Mouse (Mus musculus) Muller cell, postnatal 12 days (primary cell): Measurements from ENCODE around the gene Cct8.

Experiments used
- DNase-seq: peaks from one replicate; pipeline ENCODE4 v3.0.0-alpha.2; 2015; ENCODE audit errors: inconsistent ontology term

Cct8 gene

DNA sequence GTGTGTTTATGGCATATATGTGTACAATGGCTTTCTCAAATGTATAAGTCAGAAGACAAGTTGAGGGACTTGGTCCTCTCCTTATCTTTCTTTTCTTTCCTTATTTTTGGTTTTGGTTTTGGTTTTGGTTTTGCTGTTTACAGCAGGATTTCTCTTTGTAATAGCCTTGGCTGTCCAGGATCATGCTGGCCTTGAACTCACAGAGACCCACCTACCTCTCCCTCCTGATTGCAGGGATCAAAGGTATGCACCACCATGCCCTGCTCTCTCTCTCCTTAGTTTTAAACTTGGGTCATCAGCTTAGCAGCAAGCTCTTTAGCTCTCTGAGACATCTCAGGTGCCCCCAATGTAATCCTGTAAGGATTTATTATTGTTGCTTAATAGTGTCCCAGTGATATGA is 50.6 kb downstream of the Cct8 start:
- no peak for DNase-seq

DNA sequence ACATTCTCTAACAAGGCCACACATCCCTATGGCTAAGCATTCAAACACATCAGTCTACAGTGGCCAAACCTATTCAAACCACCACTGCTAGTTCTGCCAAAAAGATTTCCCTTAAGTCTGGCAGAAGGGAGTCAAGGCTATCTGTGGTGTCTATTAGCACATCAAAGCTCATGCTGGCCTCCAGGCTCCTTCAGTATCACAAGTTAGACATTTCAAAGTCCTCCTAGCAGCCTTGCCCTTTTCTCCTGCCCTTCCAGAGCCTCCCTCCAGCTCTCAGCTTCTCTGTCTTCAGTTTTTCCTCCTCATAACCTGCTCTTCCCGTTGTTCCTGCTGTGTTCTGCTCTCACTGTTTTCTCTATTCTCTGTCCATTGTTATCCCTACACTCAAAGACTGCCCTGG is 51.6 kb downstream of the Cct8 start:
- DNase-seq: no peak

DNA sequence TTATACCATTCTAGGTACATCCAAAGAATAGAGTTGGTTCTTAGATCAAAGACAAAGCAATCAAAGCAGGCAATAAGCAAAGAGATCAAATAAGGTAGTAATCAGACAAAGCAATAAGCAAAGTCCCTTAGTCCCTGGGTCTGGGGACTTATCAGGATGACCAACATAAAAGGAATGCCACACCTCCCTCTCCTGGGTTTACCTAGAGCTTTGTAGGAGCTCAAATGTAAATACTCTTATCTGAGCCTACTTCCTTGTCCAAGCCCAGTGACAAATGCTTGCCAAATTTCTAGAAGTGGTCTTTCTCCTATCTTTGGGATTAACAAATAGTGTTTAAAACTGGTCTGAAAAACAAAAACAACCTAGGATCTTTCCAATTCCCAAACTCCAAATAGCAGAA is 52.4 kb downstream of the Cct8 start:
- no peak for DNase-seq

DNA sequence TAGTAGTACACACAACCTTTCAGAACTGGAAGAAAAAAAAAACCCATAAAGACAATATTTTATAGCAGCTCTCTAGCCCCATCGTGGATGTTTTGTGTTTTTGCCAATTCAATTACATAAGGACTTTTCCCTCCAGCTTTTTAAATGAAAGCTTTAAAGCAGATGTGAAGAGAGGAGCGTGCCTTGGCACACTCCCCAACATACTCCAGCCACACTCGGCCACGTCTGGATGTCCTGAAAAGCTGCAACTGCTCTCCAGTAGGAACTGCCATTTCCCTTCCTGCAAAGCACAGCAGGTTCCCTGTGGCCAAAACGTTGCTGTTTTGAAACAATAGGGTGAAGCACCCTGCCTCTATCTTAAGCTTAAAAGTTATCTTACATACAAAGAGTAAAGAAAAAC is 53.4 kb downstream of the Cct8 start:
- DNase-seq: no peak

DNA sequence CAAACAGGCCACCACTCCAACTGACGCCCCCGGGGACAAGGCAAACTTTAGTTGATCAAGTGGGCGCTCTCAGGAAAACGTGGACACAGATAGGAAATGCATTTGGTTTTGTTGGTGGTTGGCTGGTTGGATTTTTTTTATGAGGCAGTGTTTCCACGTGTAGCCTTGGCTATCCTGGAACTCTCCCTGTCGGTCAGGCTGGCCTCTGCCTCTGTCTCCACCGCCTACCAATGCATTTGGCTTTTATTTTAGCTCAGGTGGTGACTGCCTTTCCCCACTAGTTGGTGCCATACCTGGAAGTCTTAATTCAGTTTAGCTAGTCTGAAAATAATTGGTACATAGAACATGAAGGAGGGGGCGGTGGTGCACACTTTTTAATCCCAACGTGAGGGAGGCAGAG is 54.6 kb downstream of the Cct8 start:
- no peak for DNase-seq

DNA sequence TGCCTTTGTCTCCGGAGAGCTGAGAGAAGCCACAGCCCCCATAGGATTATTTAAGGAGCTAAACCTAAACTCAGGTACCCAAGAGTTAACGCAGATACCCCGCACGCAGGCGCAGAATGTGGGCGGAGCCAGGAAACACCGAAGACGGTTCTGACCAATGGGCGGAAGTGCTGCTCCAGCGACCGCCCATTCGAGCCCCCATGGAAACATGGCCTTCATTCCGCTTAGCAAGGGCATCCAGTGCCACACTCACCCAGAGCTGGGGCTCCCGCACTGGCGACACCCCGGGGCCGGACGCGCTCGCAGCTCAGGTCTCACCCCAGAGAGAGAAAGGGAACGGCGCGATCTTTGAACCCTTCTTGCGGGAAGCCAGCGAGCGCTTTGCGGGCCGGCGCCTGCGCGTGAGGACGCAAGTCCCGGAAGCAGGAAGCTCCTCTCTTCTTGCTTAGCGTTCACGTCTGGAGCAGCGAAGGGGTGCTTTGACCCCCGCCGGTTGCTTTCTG is 55.4 kb downstream of the Cct8 start, which contains the start of gene Rwdd2b:
TSS of gene Rwdd2b (minus strand) at position 390 of the 503 bp plus-strand sequence.
- peak; percentile 89 for DNase-seq

DNA sequence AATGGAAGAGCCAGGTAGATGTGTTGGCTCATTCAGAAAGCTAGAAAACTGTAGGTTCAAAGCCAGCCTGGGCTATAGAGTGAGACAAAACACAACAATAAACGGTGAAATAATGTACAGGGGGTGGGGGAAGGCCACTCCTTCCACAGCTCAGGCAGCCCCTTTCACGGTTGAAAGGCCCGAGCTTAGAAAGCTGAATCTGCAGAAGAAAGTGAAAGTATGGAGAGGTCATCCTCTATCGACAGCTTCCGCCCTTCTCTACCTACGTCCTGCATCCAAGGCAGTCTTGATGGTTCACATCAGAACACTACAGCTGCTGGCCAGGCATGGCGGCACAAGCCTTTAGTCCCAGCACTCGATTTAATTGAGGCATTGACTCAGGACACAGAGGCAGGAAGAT is 57.0 kb downstream of the Cct8 start:
- no peak for DNase-seq

DNA sequence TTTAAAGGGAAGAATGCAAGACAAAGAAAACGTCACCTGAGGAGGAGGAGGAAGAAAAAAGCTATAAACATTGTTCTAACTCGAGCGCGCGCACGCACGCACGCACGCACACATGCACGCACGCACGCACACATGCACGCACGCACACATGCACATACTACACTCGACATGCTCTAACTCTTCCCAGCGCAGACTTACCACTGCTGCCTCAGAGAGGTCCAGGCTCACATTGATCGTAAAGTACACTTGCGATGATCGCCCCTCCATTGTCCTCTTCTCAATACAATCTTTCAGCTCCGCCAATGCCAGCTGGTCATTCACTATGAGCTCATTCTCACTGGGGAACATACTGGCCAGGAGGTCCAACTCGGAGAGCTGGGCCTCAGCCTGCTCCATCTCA is 58.6 kb downstream of the Cct8 start:
- DNase-seq: no peak

DNA sequence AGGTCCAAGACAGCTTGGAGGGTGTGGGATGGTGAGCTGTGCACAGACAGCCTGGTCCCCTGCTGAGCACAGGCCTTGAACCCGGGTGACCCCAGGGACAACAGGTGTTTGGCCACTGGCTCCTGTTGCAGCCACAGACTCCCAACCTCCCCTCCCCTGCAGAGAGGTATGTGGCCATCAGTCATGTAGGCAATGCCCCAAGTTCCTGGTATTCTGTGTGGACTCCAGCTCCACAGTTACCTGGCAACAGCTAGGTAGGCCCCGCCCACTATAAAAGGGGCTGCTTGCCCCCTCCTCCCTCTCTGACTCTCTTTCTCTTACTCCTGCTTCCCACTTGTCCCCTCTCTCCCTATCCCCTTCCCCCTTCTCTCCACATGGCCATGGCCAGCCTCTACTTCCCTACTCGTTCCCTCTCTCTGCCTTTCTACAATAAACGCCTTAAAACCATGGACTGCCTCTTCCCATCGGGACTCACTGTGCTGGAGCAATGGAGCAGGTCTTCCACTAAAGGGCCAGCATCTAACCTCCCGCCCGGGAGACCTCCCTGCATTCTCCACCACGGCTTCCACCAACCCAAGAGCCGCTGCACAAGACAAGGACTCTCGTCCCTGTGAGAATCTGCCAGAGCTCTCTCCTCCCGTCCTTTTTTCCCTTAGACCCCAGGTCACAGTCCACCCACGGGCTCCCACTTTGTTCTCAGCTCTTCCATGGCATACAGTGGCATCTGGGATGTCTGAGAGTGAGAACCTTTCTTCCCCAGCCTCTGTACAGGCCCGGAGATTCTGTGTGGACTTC is 60.1 kb downstream of the Cct8 start:
- no peak for DNase-seq

DNA sequence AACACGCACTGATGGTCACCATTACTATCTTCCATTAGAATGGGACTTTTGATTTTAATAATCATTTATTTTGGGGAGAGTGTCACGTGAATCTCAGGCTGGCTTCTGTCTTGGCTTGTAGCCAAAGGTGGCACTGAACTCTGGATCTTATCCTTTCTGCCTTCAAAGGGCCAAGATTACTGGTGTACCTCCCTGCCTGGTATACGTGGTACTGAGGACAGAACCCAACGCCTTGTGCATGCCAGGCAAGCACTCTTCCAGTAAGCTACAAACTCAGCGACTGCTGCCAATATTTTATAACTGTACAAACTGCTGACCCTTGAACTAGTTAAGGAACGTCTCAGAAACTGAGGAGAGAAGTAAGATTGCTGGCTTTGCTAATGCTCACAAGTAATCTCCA is 60.7 kb downstream of the Cct8 start:
- DNase-seq: no peak

DNA sequence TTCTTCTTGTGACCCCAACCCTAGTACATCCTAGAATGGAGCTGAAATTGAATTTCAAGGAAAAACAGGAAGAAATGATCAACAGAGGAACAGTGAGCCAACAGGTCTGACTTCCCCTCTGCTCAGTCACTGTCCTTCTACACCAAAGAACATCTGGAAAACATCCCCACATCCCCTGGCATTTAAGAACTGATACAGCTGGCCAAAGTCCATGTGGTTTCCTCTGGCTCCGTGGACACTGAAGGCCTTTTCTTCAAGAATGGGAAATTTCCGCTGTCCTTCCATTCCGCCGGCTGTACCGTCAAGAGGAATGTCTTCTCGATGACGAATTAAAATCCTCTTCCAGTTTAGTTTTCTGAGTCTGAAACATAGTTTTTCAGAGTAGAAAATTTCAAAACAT is 61.4 kb downstream of the Cct8 start:
- DNase-seq: no peak
